Mouse (Mus musculus) embryonic facial prominence, embryonic 11.5 days (tissue): ENCODE data around the gene Mcee. TPM values are rescaled to one million over a fixed set of nuclear protein-coding genes. Genes with fewer than 3 reads are reported as not detected.

Source experiments
- polyA plus RNA-seq: library from polyadenylated mRNA; unstranded; fragments of >200 nt; fragmentation: Nextera tagmentation; extraction: Ambion mirVana; gene quantifications from 2 replicates; pipeline ENCODE4 v1.2.1, GENCODE M21; 2014

Gene Mcee
- polyA plus RNA-seq, 1 experiment from 2014 or later = 44.3 TPM

Other genes starting within 250 kb of the Mcee start
- gene Trpm1, start 238.8 kb upstream of the Mcee start, polyA plus RNA-seq = 16.1 and 33.5 TPM in 2 replicates
- gene Mtmr10, start 105.0 kb upstream of the Mcee start, polyA plus RNA-seq = 12.4 and 13.2 TPM in 2 replicates
- gene Fan1, start 18.5 kb upstream of the Mcee start, polyA plus RNA-seq = 5.5 and 6.4 TPM in 2 replicates
- 55.3 and 68.7 TPM in 2 replicates for gene Mphosph10, start 339 bp upstream of the Mcee start, polyA plus RNA-seq
- gene Apba2, start 109.1 kb downstream of the Mcee start, polyA plus RNA-seq = 18.3 and 20.7 TPM in 2 replicates